Mouse (Mus musculus) G1E (cell line): ENCODE measurements around the gene Dnajc1.

Experiments
- CTCF ChIP-seq: IDR thresholded peaks from 2 replicates; pipeline ENCODE4 v1.5.1; 2012; ENCODE audit warnings: low read depth, low read length, inconsistent platforms, mixed read lengths
- GATA1 ChIP-seq: IDR thresholded peaks from 2 replicates; pipeline ENCODE4 v1.6.1; 2012; ENCODE audit warnings: borderline replicate concordance, low read length, inconsistent platforms, mixed read lengths

- TF ChIP-seq GATA1 (no peak), CTCF (no peak)
Measured at GRCm38 (mm10) chr2:18285175-18285574, 107.5 kb downstream of the Dnajc1 start.
